Mouse (Mus musculus): ENCODE measurements at regions not wholly inside any gene's neighbourhood (a gene's known extent, or its start where the extent isn't known, plus 50 kb on each side); places are given as distances from the start of the nearest gene placed in this dataset.

- TF ChIP-seq CTCF (IDR thresholded peaks at IDR 0.05; ENCODE audit: control insufficient read depth, insufficient read depth, low read length) (peak; percentile 9; the same call in 1 of the 2 replicates), POLR2A (IDR thresholded peaks at IDR 0.05; ENCODE audit: borderline replicate concordance, control insufficient read depth, low read depth, low read length) (no peak)
Measured at GRCm38 (mm10) chr4:106246695-106247094, 69.3 kb upstream of the Usp24 start.
